Mouse (Mus musculus) kidney, postnatal 14 days (tissue): Measurements from ENCODE around the gene Spin2-ps6.
"Not testable (repeated sequence)": the region's sequence is repeated elsewhere in the genome, so short reads cannot be mapped to it uniquely, and the experiment has no call there.

Experiments used
- DNase-seq: peaks from one replicate; pipeline ENCODE4 v3.0.0; 2022; ENCODE audit warnings: mixed read lengths

Gene Spin2-ps6

DNA sequence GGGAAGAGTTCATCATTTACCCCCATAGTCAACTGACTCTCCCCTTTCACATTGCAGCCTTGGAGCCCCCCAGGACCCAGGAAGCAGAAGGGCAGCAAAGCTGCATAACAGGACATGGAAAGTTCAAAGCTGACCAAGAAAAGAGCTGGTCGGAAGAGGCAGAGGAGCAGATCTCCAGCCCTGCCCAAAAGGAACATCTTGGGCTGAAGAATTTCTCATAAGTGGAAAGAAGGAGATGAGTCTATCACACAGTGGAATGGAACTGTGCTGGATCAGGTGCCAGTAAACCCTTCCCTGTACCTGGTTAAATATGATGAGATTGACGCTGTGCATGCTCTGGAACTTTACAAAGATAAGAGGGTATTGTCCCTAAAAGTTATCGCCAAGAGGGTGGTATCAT is at the start of gene Spin2-ps6:
Gene Spin2-ps6, plus strand, starts transcription at position 301 of the 400 bp plus-strand sequence.
- DNase-seq: not testable (repeated sequence)
